Mouse (Mus musculus) CD4-positive helper T cell, adult 2 months (primary cell): ENCODE measurements around the gene Notch2.

Source experiments
- DNase-seq: peaks from one replicate; pipeline ENCODE4 v3.0.0-alpha.2; 2012; ENCODE audit warnings: low read depth, missing footprints, low spot score

The Notch2 gene

DNA sequence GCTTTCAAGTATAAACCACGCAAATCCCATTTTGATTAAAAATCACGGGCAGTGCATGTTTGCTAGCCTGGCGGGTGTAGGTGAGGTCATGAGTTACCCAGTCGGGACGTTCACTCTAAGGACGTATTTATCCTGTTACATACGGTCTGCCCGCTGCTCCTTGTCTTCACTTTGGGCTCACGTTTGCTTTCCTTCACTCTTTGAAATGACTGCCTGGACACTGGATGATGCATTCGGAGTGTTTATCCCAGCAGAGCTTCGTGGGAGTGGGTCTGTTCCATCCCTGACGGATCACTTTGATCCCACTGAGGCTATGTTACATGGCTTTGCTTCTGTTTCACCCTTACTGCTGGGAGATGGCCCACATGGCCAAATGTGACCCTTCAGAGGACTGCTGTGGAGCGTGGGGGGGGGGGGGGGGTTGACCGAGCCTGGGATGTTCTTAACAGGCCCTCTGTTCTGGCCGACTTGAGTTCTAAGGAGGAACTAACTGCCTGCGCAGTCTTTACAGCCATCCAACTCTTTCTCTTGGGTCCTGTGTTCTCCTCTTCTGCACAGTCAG lies 38.2 kb downstream of the Notch2 start:
- DNase-seq = no peak

DNA sequence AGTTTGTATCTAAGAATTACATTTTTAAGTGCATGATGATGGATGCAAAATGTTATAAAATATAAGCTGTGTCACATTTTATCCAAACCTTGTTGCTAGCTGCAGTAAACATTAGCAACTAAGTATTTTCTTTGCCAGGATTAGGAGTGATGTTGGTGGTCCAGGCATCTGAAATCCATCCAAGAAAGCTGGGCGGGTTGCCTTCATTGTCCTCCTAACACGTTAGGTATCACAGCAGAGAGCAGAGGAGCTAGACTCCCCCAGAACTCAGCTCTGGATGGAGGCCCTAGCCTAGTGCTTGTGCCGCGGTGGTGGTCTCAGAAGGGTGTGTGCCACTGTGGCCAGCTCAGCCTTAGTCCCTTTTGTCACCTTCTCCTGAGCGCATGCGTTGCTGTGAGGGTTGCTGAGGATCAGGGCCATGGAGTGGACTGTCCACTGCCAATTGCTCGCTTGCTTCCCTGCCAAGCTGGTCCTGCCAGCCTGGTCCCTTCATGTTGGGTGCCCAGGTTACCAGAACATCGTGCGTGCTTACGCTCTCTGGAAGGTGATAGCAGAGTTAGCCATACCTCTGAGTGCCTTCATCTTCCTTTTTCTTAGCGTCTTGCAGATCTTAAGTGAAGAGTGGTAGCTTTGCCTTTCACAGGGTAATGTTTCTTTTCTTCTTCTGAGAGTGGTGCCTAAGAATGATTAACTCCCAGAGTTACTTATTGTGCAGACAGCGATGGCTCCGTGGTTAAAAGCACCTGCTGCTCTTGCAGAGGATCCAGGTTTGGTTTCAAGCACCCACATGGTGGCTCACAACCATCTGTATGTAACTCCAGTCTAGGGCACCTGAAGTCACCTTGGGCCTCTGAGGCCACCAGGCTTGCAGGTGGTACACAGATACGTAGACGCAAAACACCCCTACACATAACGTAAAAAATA lies 39.4 kb downstream of the Notch2 start:
- no peak for DNase-seq

DNA sequence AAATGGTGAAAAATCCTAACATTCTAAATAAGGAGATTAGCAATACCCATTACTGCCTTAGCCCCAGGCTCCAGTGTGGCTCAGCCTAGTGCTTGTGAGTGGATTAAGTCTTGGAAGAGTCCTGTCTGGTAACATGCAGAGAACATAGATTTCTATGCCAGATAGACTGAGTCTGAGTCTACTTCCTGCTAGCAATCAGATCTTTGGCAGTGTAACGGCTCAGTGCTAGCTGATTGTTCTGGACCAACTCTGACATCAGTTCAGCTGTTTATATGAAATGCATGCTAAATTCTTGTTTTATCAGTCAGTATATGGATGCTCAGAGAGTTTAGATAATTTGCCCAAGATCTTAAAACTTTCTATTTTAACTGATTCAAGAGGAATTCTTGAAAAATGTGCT lies 40.5 kb downstream of the Notch2 start:
- no peak for DNase-seq

DNA sequence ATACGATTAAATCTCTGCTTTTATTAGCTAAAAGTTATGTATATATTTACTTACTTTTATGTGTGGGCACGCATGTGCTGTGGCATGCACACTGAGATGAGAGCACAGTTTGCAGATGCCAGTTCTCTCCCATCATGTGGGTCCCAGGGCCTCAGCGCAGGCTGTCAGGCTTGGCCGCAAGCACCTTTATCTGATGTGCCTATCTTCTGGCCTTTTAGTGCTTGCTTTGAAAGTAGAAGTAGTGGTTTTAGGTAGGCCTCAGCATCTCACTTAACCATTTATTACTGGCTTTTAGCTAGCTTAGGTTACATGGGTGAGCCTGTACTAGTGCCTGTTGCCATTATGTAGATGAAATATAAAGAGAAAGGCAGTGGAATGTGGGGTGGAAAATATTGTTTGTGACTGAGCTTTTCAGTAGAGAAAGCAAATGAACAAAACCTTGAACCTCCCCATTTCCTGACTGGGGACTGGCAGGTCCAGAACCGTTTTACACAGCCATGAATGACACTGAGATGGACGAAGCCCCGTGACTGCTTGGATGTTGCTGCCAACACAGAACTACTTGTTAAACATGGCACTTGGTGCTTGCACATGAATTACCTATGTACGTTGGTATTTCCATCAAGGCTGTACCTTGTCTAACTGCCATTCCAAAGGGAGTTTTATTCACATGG lies 41.1 kb downstream of the Notch2 start:
- no peak for DNase-seq

DNA sequence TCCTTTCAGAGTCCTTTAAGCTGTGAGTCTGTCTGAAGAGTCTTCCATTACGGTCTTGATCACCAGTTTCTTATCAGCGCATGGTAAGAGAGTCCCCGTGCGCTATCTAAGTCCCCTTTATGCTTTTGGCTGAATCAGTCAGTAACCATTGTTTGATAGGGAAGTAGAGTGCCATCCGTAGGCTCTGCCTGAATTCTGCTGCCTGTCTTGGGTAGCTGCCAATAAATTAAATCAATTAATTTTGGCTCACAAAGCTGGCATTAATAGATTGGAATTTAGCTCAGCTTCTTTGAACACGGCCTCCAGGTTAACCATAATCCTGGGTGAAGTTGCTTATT lies 41.6 kb downstream of the Notch2 start:
- no peak for DNase-seq

DNA sequence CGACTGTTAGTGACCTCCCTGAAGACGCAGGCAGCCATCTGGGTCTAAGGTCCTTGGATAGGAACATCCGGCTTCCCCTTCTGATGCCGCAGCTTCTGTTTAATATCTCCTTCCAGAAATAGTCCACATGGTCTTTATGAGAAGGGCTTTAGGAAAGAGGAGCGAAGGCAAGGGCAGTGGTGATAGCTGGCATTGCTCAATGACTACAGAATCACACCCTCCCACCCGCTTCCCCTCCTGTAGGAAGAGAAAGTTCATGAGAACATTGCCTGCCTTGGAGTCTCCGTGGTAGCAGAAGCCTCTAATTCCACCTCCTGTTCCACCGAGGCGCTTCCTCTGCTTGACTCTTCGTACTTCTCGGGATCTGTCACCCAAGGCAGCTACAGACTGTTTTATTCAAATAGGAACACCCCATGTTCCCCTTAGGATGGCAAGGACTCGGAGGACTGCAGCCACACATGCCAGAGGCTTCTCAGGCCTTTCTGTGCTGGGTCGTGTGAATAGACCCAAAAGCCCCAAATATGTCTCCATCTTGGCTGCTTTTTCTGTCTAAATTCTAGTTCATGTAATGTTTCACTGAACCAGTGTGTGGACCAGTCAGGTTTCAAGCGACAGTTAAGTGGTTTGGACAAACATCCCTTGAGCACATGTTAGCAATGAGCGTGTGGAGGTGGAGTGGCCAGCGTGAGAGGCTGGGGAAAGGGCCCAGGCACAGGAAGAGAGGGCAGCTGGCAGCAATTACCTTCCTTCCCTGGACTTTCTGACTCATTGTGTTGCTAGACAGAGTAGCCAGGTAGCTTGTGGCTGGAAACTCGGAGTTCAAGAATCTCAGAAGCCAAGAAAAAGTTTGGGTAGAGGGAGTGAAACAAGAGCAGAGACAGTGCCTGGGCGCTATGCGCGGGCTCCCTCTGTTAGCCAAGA lies 42.7 kb downstream of the Notch2 start:
- no peak for DNase-seq

DNA sequence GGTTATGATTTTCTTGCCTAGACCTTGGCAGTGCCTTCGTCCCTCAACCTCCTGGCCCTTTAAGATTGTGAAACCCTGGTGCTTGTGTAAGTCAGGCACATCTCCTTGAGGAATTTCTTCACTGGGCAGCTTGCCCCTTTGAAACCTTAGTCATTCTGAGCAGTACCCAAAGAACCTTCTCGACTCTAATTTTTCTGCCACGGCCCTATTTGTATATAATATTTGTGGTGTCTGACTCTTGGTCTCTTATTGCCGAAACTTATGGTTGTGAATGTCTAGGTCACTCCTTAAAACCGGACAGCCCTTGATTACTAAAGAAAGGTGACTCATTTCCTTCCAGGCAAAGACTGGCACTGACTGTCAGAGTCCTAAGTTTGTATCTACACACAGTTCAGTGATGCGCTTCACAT lies 43.6 kb downstream of the Notch2 start:
- DNase-seq = no peak

DNA sequence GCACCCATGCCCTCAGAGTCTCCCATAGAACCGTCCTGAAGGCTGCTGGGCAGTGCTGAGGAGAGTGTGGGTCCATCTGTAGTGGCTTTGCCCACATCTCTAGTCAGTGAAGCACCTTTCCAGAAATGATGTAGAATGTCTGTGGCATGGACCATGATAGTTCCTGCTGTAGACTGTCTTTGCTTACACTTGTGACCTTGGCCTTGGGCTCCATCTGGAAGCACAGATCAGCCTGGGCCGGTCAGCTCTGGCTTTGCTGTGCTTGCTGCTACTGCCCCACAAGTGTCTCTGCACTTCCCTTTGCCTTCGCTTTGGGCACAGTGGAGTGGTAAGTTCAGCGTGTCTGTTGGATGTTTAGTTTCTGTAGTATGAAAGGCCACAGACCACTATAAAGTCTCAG lies 45.7 kb downstream of the Notch2 start:
- DNase-seq = no peak

DNA sequence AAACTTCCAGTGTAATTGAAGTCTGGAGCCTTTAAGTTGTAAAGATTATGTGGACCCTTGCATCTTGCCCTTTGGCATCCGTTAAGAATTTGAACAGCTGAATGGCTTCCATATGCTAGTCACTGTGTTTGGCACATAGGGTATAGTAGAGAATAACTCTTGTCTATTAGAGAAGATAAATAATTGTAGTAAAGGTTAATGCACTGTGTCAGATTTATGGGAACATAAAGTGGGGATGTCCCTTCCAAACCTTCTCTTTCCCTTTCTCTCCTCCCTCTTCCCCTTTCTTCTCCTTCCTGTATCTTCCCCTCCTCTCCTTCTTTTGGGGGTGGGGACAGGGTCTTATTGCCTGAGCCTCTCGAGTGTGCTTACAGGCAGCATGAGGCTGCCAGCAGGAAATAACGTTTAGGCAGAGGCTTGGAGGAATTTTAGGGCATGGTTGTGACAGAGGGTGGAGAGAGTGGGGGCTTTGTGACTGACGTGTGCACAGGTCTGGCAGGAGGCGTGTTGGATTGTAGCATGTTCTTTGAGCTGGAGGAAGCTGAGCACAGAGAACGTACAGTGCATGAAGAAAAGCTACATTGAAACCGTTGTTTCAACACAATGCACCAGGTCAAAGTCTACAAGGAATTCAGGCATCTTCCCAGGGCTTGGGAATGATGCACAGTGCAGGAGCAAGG lies 47.8 kb downstream of the Notch2 start:
- no peak for DNase-seq

DNA sequence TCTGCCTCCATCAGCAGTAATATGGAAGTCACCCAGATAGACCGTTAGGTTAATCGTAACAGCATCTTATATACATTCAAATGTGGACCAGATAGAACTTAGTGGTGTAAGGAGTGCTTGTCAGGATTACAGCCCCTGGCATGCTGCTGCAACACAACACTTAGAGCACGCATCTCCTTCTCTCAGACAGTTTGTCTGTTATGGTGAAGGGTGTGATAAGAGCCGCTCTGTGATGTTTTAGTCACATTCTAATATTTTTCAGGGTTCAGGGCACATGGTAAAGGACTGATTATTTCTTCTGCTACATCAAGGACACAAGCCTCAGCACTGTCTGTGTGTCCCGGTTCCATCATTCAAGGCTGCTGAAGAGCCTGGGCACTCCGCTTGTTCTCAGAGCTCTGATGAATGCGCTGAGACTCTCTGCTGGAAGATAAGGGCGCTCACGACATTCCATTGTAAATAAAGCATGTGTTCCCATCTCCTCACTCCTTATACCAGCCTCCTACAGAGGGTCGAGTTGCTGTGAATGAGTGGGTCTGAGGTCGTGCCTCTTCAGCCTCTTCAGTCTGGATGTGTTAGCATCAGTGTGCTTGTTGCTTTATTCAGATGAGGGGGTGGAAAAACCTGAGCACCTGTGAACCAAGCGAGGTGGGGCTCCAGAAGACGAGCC lies 48.5 kb downstream of the Notch2 start:
- no peak for DNase-seq

DNA sequence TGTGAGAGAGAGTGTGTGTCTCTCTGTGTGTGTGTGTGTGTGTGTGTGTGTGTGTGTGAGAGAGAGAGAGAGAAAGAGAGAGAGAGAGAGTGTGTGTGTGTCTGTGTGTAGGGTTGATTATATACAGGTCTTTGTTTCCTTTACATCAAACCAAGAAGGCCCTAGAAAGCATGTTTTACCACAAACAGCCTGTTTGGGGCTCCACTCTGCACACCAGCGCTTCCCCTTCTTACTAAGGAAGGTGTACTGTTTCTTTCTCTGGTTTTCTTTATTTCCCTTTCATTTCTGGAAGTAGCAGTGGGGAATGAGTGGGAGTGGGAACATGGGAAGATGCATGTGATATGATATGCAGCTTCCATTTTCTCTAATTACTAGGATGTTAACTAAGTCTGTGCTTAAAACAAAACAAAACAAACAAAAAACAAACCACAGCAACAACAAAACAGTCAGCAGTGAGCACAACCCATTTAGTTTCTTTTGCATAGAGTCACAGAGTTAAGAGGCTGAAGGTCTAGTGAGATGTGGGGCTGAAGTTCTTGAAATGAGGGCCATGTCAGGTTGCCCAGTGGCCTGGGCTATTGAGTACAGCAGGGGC lies 49.4 kb downstream of the Notch2 start:
- DNase-seq = no peak

DNA sequence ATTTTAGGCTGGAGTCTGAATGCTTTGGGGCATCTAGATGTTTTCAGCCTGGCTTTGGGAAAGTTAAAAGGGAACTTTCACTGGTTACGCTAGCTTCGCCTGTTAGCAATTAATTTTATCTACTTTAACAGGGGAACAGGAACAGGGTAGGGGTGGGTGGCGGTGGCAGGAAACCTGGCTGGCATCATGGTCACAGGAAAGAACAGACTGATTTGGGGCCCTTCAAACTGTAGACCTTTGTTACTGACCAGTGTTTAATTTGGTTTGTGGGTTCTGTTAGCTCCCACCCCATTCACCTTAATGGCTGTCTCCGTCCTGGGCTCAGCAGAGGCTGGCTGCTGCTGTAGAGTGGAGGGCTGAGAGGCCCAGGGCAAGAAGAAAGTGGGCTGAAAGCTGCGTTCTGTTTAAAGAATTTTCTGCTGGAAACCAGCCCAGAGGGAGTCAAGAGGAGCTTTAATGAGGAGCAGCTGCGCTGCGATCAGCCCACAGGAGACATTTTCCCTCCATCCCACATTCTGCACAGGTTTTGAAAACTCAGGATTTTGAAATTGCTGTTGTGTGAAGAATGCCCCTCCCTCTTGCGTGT lies 50.0 kb downstream of the Notch2 start:
- no peak for DNase-seq

DNA sequence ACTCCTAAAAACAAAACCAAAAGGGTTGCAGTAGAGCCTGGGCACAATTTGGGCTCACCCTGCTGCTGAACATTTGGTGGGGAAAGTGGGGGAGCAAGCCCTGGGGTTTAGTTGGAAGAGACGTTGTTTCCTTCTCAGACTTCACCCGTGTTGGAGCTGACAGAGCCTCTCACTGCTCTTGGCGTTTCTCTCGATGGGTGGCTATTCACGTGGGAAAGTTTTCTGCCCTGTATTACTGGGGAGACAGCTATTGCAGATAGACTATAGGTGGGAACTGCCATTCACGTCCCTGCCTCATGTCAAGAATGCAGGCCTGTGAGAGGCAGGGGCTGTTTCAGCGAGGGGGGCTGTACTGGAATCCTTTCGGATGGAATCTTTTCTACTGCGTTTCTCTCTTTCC lies 50.5 kb downstream of the Notch2 start:
- no peak for DNase-seq

DNA sequence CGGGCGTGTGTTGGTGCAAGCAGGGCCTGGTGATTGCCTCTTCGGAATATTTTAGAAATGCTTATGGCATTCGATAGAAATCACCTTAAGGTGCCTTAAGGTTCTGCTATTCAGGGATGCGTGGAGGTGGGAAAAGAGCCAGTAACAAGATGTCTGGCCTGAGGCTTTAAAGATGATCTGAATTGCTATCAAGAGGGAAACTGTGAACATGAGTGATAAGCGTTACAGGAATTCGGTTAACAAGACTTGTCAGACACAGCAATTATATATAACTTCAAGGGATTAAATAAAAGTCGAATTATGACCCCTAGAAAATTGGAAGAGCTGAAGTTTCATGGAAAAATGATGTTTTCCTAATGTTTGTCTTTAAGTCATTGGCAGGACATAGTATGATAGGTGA lies 51.7 kb downstream of the Notch2 start:
- no peak for DNase-seq

DNA sequence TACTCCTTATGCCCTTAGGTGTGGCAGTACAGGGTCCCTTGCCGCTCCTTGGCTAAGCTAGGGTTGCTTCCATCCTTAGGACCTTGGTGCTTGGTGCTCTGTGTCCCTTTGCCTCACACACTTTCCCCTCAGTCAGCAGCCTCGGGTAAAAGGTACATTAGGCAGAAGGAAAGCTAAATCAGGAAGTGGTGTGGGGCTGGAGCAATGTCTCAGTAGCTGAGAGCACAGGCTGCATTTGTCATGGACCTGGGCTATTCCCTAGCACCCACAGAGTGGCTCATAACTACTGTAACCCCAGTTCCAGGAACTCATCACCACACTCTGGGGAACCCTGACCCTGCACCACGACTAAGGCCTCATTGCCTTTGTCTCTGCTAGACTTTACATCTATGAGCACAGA lies 53.1 kb downstream of the Notch2 start:
- no peak for DNase-seq

DNA sequence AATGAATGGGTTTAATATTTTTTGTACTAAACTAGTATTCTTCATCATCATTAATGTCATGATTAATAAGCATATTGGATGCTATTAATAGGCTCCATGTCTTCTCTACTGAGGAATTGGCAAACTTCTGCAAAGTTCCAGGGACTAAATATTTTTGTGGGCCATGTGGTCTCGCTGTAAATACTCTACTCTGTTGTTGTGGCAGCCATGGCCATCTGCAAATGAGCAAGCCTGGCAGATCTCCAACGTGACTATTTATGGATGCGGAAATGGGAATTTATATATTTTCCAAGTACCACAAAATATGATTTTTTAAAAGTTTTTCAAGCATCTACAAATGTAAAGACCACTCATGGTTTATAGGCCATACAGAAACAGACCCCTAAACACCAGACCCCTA lies 54.1 kb downstream of the Notch2 start:
- no peak for DNase-seq

DNA sequence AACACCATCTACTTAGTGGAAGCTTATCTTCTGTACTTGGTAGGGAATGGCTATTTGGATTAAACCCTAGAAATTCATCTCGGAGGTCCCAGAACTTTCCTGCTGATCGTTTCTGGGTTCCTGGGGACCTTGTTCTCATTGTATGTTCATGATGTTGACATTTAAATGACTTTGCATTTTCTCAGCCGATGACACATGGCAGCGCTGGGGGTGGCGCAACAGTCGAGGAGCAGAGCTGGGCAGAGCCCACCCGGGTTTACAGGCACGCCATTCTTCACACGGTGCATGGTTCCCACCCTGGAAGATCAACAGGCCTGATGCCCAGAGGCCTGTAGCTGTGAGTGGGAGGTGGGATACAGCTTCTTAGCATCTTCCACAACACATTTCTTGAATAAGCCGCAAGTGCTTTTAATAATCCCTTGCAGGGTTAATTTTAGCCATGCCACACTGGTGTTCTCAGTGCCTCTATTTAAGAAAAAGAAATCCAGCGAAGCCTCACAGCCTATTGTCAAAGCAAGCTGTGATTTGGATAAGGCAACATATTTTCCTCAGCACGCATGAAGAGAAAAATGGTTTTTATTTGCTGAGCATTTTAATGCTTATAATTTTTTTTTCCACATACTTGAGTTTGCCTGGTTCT lies 54.6 kb downstream of the Notch2 start:
- DNase-seq = no peak

DNA sequence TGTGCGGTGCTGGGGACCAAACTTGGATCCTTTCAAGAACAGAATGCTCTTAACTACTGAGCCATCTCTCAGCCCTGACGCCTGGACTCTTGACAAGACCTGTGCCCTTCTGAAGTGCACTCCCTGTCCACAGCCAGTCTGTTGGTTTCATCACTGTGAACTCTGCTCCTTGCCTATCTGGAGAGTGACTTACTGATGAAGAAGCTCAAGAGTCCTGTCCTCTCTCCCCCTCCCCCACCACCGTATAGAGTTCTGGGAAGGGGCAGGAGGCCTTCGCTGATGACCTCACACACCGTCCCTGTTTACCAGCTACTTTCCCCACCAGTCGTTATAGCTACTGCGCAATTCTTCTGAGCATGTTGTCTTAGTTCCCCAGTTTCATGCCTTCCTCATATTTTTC lies 55.8 kb downstream of the Notch2 start:
- DNase-seq = no peak

DNA sequence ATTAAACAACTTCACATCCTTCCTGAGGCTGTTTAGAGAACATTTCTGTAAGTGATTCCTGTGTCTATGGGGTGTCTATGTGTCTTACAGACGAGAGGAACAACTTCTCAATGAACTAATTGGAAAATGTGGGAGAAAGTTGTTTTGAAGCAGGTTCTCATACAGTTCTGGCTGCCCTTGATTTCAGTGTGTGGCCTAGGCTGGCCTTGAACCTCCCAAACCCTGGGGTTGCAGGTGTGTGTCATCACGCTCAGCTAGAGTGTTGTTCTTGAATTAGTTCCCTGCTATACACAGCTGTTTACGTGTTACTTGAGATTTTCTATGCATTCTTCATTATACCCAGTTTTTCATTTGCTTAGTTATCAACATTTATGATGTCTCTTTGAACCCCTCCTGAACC lies 56.5 kb downstream of the Notch2 start:
- no peak for DNase-seq
